Mouse (Mus musculus) subcutaneous adipose tissue, adult 2 months (tissue): ENCODE results near the gene Tdrd5. TPM values are rescaled to one million over a fixed set of nuclear protein-coding genes. Genes with fewer than 3 reads are reported as not detected.

Experiments used
- polyA plus RNA-seq: library from polyadenylated mRNA; depleted of rRNA; stranded (reverse); fragments of >200 nt; gene quantifications from 2 replicates; pipeline ENCODE4 v1.2.3, GENCODE M21; 2012; ENCODE audit warnings: low replicate concordance; rRNA removed

Tdrd5 gene
- 0.03 TPM in 1 of 2 replicates, not detected in the other for polyA plus RNA-seq

GRCm38 (mm10) chr1:156302911-156303749, at the start of gene Tdrd5:
TSS of gene Tdrd5 (minus strand) at chr1:156303664.

GRCm38 (mm10) chr1:156310630-156311029, 7.2 kb upstream of the Tdrd5 start, which contains the start of gene Nphs2:
TSS of gene Nphs2 (plus strand) at chr1:156310727.

Other genes with a start within 250 kb of the Tdrd5 start
- 0.13 TPM in 1 of 2 replicates, not detected in the other for gene Fam163a, start 98.6 kb downstream of the Tdrd5 start, polyA plus RNA-seq
- gene Nphs2, start 7.1 kb upstream of the Tdrd5 start, polyA plus RNA-seq = 0.08 TPM in 1 of 2 replicates, not detected in the other
- 23.2 and 40.1 TPM in 2 replicates for gene Gm2000, start 62.4 kb upstream of the Tdrd5 start, polyA plus RNA-seq
- gene Axdnd1, start 117.5 kb upstream of the Tdrd5 start, polyA plus RNA-seq = 0.09 TPM in 1 of 2 replicates, not detected in the other
- 8.1 and 74.6 TPM in 2 replicates for gene Soat1, start 170.7 kb upstream of the Tdrd5 start, polyA plus RNA-seq
- gene Gm10031, start 220.3 kb upstream of the Tdrd5 start, polyA plus RNA-seq = 13.3 and 22.2 TPM in 2 replicates